Mouse (Mus musculus) 416B (cell line): ENCODE results near the gene Slc25a38.
"Not testable (repeated sequence)": the region's sequence is repeated elsewhere in the genome, so short reads cannot be mapped to it uniquely, and the experiment has no call there.

Experiments
- DNase-seq: peaks from one replicate; pipeline ENCODE4 v3.0.0; 2011; ENCODE audit warnings: low read depth

The Slc25a38 gene

GRCm38 (mm10) chr9:120101165-120101564 lies 9.0 kb upstream of the Slc25a38 start:
- DNase-seq = no peak

- not testable (repeated sequence) for DNase-seq
Measured at GRCm38 (mm10) chr9:120108953-120109352, 1.2 kb upstream of the Slc25a38 start.

GRCm38 (mm10) chr9:120111156-120111945 lies 1.2 kb downstream of the Slc25a38 start:
- DNase-seq = no peak

GRCm38 (mm10) chr9:120112472-120112871 lies 2.3 kb downstream of the Slc25a38 start:
- no peak for DNase-seq

GRCm38 (mm10) chr9:120113456-120113855 lies 3.3 kb downstream of the Slc25a38 start:
- DNase-seq = no peak

- no peak for DNase-seq
Measured at GRCm38 (mm10) chr9:120114051-120114788, 4.0 kb downstream of the Slc25a38 start.

GRCm38 (mm10) chr9:120114789-120115151 lies 4.6 kb downstream of the Slc25a38 start:
- DNase-seq = no peak

- no peak for DNase-seq
Measured at GRCm38 (mm10) chr9:120115580-120115979, 5.4 kb downstream of the Slc25a38 start.

GRCm38 (mm10) chr9:120116184-120116624 lies 6.0 kb downstream of the Slc25a38 start:
- peak; percentile 54 for DNase-seq

- DNase-seq = no peak
Measured at GRCm38 (mm10) chr9:120118212-120118611, 8.0 kb downstream of the Slc25a38 start.

GRCm38 (mm10) chr9:120120503-120120902 lies 10.3 kb downstream of the Slc25a38 start:
- DNase-seq = no peak

GRCm38 (mm10) chr9:120126868-120127267 lies 16.7 kb downstream of the Slc25a38 start:
- no peak for DNase-seq

GRCm38 (mm10) chr9:120127538-120128251 lies 17.5 kb downstream of the Slc25a38 start, which contains the start of gene Rpsa:
Gene Rpsa, plus strand, starts transcription at chr9:120127689.
- DNase-seq = peak; percentile 99

- peak; percentile 41 for DNase-seq
Measured at GRCm38 (mm10) chr9:120129276-120129675, 19.1 kb downstream of the Slc25a38 start.

GRCm38 (mm10) chr9:120131784-120132288 lies 21.7 kb downstream of the Slc25a38 start:
- peak; percentile 25 for DNase-seq

- peak; percentile 42 for DNase-seq
Measured at GRCm38 (mm10) chr9:120132980-120133754, 23.0 kb downstream of the Slc25a38 start.

- DNase-seq = no peak
Measured at GRCm38 (mm10) chr9:120133755-120134475, 23.7 kb downstream of the Slc25a38 start.

GRCm38 (mm10) chr9:120134529-120135160 lies 24.5 kb downstream of the Slc25a38 start:
- DNase-seq = no peak

- DNase-seq = no peak
Measured at GRCm38 (mm10) chr9:120135454-120135853, 25.3 kb downstream of the Slc25a38 start.

- DNase-seq = peak; percentile 72
Measured at GRCm38 (mm10) chr9:120140652-120141051, 30.5 kb downstream of the Slc25a38 start.
